ENCODE assay signal across 26 mouse cellular contexts in the genomic region with DNA sequence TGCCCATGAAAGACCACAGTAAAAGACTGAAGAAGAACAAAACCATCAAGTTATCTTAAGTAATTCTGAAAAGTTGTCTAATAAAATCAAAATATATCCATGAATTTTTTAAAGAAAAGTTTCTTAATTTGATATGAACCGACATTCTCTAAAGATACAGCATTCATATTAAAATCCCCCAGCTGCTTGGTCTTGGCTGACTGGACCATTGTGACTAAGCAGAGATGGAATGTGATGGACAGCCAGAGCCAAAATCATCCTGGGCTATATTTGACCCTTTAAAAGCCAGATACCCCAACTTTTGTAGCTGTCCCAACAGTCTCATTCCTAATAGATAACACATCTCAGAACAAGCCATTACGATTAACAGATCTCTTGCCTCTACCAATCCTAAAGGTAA.
DNase-seq lines count a peak whose midpoint lies in the region; ATAC-seq and TF ChIP-seq lines count a peak whose summit lies in the region.
"Had no signal": no experiment of that assay in that cellular context is flagged by ENCODE, and none has a peak within 500 bp of the region (broad histone marks: within the 10 kb centered on the region; RNA-seq: fewer than 3 reads in every experiment).

No protein-coding gene starts in this region.

- H3K36me3 ChIP-seq in heart, embryonic 11.5 days (ENCODE audit: control insufficient read depth, insufficient read depth, low read length) = no peaks in the 10 kb centered on the region
- H3K36me3 ChIP-seq in lung, embryonic 14.5 days (ENCODE audit: insufficient read depth) = no peaks in the 10 kb centered on the region
- H3K36me3 ChIP-seq: embryonic facial prominence, embryonic 12.5 days; forebrain, embryonic 10.5 days; forebrain, embryonic 15.5 days; heart, embryonic 13.5 days; liver, embryonic 12.5 days had no signal

- H3K27ac ChIP-seq in heart, embryonic 11.5 days (ENCODE audit: low read depth, low read length) = no peak overlapping the region
- H3K27ac ChIP-seq in lung, embryonic 14.5 days (ENCODE audit: low read depth) = no peak overlapping the region
- H3K27ac ChIP-seq: embryonic facial prominence, embryonic 12.5 days; forebrain, embryonic 10.5 days; forebrain, embryonic 15.5 days; heart, embryonic 13.5 days; hindbrain, embryonic 14.5 days; layer of hippocampus, adult 2 months; liver, embryonic 12.5 days had no signal

- H3K4me3 ChIP-seq in heart, embryonic 11.5 days (ENCODE audit: low read depth, low read length) = no peak overlapping the region
- H3K4me3 ChIP-seq in lung, embryonic 14.5 days (ENCODE audit: low read depth, low read length) = no peak overlapping the region
- H3K4me3 ChIP-seq: embryonic facial prominence, embryonic 12.5 days; forebrain, embryonic 10.5 days; forebrain, embryonic 15.5 days; heart, embryonic 13.5 days; layer of hippocampus, adult 2 months; liver, embryonic 12.5 days had no signal

- no peak overlapping the region for H3K9ac ChIP-seq in heart, embryonic 11.5 days (ENCODE audit: low read depth, low read length)
- H3K9ac ChIP-seq in lung, embryonic 14.5 days = no peak overlapping the region
- H3K9ac ChIP-seq: embryonic facial prominence, embryonic 12.5 days; forebrain, embryonic 15.5 days; heart, embryonic 13.5 days; hindbrain, embryonic 14.5 days; liver, embryonic 12.5 days; liver, postnatal 0 days had no signal

- H3K4me1 ChIP-seq in heart, embryonic 11.5 days (ENCODE audit: control insufficient read depth, insufficient read depth, low read length) = no peaks in the 10 kb centered on the region
- H3K4me1 ChIP-seq in lung, embryonic 14.5 days (ENCODE audit: insufficient read depth) = no peaks in the 10 kb centered on the region
- H3K4me1 ChIP-seq: embryonic facial prominence, embryonic 12.5 days; forebrain, embryonic 10.5 days; forebrain, embryonic 15.5 days; liver, embryonic 12.5 days had no signal

- WGBS in heart, embryonic 11.5 days (ENCODE audit: insufficient replicate concordance) = 79% methylated on average over 2 of the region's 2 CpGs
- 81% methylated on average over 2 of the region's 2 CpGs for WGBS in lung, embryonic 14.5 days

- TF ChIP-seq CTCF in lung, embryonic 14.5 days (IDR thresholded peaks at IDR 0.05; ENCODE audit: low read depth) = no peak

- DNase-seq in heart, adult 18-20 months = peak; percentile 29 to 33
- DNase-seq in lung, embryonic 14.5 days = peak; percentile 22
- DNase-seq in lung, postnatal 4 days = no peak
- DNase-seq in 3T3-L1 (ENCODE audit: low read depth, low spot score) = peak; percentile 78
- peak; percentile 75 for DNase-seq in NIH3T3 (ENCODE audit: low read depth)
- DNase-seq in adrenal gland, adult 18-20 months (ENCODE audit: low spot score in 2 of 2) = no peak
- DNase-seq: adrenal gland, postnatal 25 days; cerebellum, adult 11-12 months; cerebellum, adult 9-11 months; embryo, embryonic 11 days; gastrocnemius, postnatal 25 days; kidney, adult 11 months; kidney, postnatal 25 days; left cerebral cortex, postnatal 4 days; liver, postnatal 0 days; midbrain, embryonic 14.5 days had no signal

- H3K27me3 ChIP-seq in heart, embryonic 11.5 days (ENCODE audit: control insufficient read depth, insufficient read depth, low read length) = no peaks in the 10 kb centered on the region
- no peaks in the 10 kb centered on the region for H3K27me3 ChIP-seq in lung, embryonic 14.5 days (ENCODE audit: insufficient read depth, low read length)
- H3K27me3 ChIP-seq: embryonic facial prominence, embryonic 12.5 days; forebrain, embryonic 15.5 days; heart, embryonic 13.5 days; liver, embryonic 12.5 days had no signal

- H3K9me3 ChIP-seq in heart, embryonic 11.5 days (replicated peaks; ENCODE audit: control insufficient read depth, low read length) = no peaks in the 10 kb centered on the region
- no peaks in the 10 kb centered on the region for H3K9me3 ChIP-seq in lung, embryonic 14.5 days (ENCODE audit: low read depth, low read length)
- H3K9me3 ChIP-seq: embryonic facial prominence, embryonic 12.5 days; forebrain, embryonic 10.5 days; forebrain, embryonic 15.5 days; G1E; heart, embryonic 13.5 days; liver, embryonic 12.5 days had no signal

- ATAC-seq in heart, embryonic 11.5 days (replicated peaks; ENCODE audit: insufficient number of reproducible peaks, low FRiP score, low TSS enrichment) = no peak
- no peak for ATAC-seq in lung, embryonic 14.5 days (ENCODE audit: insufficient read depth)
- no peak for ATAC-seq in frontal cortex, adult (ENCODE audit: low TSS enrichment)
- ATAC-seq: forebrain, embryonic 15.5 days; liver, embryonic 12.5 days; liver, postnatal 0 days had no signal

- H3K4me2 ChIP-seq in heart, embryonic 11.5 days = no peak overlapping the region
- H3K4me2 ChIP-seq in lung, embryonic 14.5 days = no peak overlapping the region
- H3K4me2 ChIP-seq: embryonic facial prominence, embryonic 12.5 days; forebrain, embryonic 15.5 days; heart, embryonic 13.5 days; hindbrain, embryonic 14.5 days; liver, embryonic 12.5 days had no signal

Comparison
In these comparisons a context has a peak if more than half of its experiments do, and no peak if none do; other contexts are left out.
1. DNase-seq: peak in heart, adult 18-20 months (2 of 2), lung, embryonic 14.5 days (single experiment), 3T3-L1 (single experiment) and NIH3T3 (single experiment); none in lung, postnatal 4 days (0 of 2) and adrenal gland, adult 18-20 months (0 of 2).